Comparison of ENCODE assay signal across 25 mouse cellular contexts in the genomic region with DNA sequence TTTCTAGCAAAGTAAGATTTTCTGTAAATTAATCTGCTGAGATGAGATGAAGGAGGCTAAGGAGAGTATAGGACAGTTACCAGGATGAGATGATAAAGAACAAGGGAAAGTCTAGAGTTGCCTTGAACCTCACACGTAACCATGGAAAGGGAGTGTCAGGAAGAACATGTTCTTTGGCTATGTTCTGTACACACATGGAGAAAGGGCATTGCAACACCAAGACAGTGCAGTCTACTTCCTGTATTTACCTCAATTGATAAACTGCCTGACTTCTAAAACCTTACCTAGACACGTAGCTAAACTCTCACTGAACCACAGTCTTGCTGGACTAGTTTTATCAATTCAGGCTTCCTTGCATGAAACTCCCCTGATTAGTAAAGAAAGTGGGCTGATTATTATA.
"Had no signal": no experiment of that assay in that cellular context is flagged by ENCODE, and none has a peak within 500 bp of the region (broad histone marks: within the 10 kb centered on the region; RNA-seq: fewer than 3 reads in every experiment).

No protein-coding gene starts in this region.

- H3K27me3 ChIP-seq: heart, embryonic 12.5 days; hindbrain, embryonic 12.5 days; limb, embryonic 13.5 days; limb, embryonic 15.5 days had no signal

- DNase-seq: gastrocnemius, postnatal 14 days; gastrocnemius, postnatal 36 days; heart, adult 18-20 months; heart, postnatal 10 days; heart, postnatal 4 days; kidney, adult 11 months; kidney, adult 2 months; kidney, adult 9 months; kidney, postnatal 14 days; kidney, postnatal 36 days; layer of hippocampus, adult 9-11 months; layer of hippocampus, postnatal 36 days; left cerebral cortex, postnatal 4 days had no signal

- H3K4me3 ChIP-seq: heart, embryonic 10.5 days; heart, embryonic 12.5 days; hindbrain, embryonic 10.5 days; hindbrain, embryonic 12.5 days; kidney, embryonic 15.5 days; limb, embryonic 13.5 days; limb, embryonic 15.5 days had no signal

- H3K9ac ChIP-seq: heart, embryonic 12.5 days; hindbrain, embryonic 12.5 days; hindbrain, embryonic 14.5 days; kidney, embryonic 15.5 days; limb, embryonic 13.5 days; limb, embryonic 15.5 days had no signal

- H3K9me3 ChIP-seq: heart, embryonic 10.5 days; heart, embryonic 12.5 days; hindbrain, embryonic 10.5 days; hindbrain, embryonic 12.5 days; kidney, embryonic 15.5 days; limb, embryonic 13.5 days; limb, embryonic 15.5 days had no signal

- H3K4me2 ChIP-seq: heart, embryonic 12.5 days; hindbrain, embryonic 12.5 days; hindbrain, embryonic 14.5 days; kidney, embryonic 15.5 days; limb, embryonic 13.5 days; limb, embryonic 15.5 days had no signal

- H3K36me3 ChIP-seq: heart, embryonic 10.5 days; heart, embryonic 12.5 days; hindbrain, embryonic 10.5 days; hindbrain, embryonic 12.5 days; kidney, embryonic 15.5 days; limb, embryonic 13.5 days; limb, embryonic 15.5 days had no signal

- ATAC-seq: forebrain, embryonic 16.5 days; hindbrain, postnatal 0 days; intestine, embryonic 16.5 days had no signal

- H3K27ac ChIP-seq: heart, embryonic 10.5 days; hindbrain, embryonic 10.5 days; hindbrain, embryonic 12.5 days; hindbrain, embryonic 14.5 days; hindbrain, postnatal 0 days; kidney, embryonic 15.5 days; kidney, postnatal 0 days; limb, embryonic 13.5 days; limb, embryonic 15.5 days had no signal

- H3K4me1 ChIP-seq: heart, embryonic 10.5 days; heart, embryonic 12.5 days; hindbrain, embryonic 10.5 days; hindbrain, embryonic 12.5 days; kidney, embryonic 15.5 days; limb, embryonic 13.5 days; limb, embryonic 15.5 days had no signal
